Mouse (Mus musculus) megakaryocyte, embryonic 14.5 days (primary cell): Measurements from ENCODE around the gene Grip1. TPM values are rescaled to one million over a fixed set of nuclear protein-coding genes. Genes with fewer than 3 reads are reported as not detected.

ENCODE experiments used
- H3K27me3 ChIP-seq: replicated peaks from 2 replicates; pipeline ENCODE3; 2012; ENCODE audit warnings: inconsistent platforms
- H3K36me3 ChIP-seq: replicated peaks from 2 replicates; pipeline ENCODE3; 2012; ENCODE audit warnings: low read length, inconsistent platforms, mixed read lengths
- H3K4me1 ChIP-seq: 2 replicates; pipeline ENCODE4 v1.6.1; 2012; ENCODE audit warnings: inconsistent platforms
- H3K4me3 ChIP-seq: replicated peaks from 2 replicates; pipeline ENCODE3; 2012; ENCODE audit warnings: moderate library complexity, mild to moderate bottlenecking, inconsistent platforms
- H3K9me3 ChIP-seq: 2 replicates; pipeline ENCODE4 v1.6.1; 2012; ENCODE audit warnings: inconsistent platforms
- FLI1 ChIP-seq: IDR thresholded peaks from 2 replicates; pipeline ENCODE4 v1.6.1; 2012; ENCODE audit warnings: low read length, inconsistent platforms, mixed read lengths
- GATA1 ChIP-seq: IDR thresholded peaks from 3 replicates; pipeline ENCODE4 v1.6.1; 2012; ENCODE audit warnings: mixed read lengths, low read length, inconsistent platforms, borderline replicate concordance
- polyA plus RNA-seq: library from polyadenylated mRNA; stranded (reverse); fragments of >175 nt; gene quantifications from 2 replicates; pipeline ENCODE4 v1.2.3, GENCODE M21; 2012; ENCODE audit warnings: low replicate concordance; ENCODE audit not compliant: insufficient read depth

Grip1 gene
- polyA plus RNA-seq, 1 experiment, result 0.08 TPM

DNA sequence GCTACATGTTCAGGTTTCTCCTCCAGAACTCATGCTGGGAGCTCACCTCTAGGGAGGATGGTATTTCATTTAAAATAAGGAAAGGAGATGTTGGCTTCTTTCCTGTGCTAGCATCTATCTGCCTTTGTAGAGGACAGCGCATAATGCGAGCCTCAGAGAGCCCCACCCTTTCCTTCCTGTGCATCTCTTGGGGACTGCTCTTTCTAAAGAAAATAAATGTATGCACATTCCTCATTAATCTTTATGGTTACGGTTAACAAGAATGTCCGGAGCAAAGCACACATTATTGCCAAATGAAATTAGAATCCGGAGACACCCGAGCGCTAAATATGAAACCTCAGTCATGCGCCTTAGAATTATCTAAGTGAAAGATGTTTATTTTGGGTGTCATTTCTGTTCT lies 490.3 kb downstream of the Grip1 start:
- no peaks in the 10 kb centered on the region for H3K4me1 ChIP-seq
- no peak for TF ChIP-seq FLI1
- TF ChIP-seq GATA1, result no peak
- H3K9me3 ChIP-seq, result peaks cover 13% of the 10 kb centered on the region
- no peaks in the 10 kb centered on the region for H3K36me3 ChIP-seq
- no peaks in the 10 kb centered on the region for H3K27me3 ChIP-seq
- H3K4me3 ChIP-seq, result no peak overlapping the region

DNA sequence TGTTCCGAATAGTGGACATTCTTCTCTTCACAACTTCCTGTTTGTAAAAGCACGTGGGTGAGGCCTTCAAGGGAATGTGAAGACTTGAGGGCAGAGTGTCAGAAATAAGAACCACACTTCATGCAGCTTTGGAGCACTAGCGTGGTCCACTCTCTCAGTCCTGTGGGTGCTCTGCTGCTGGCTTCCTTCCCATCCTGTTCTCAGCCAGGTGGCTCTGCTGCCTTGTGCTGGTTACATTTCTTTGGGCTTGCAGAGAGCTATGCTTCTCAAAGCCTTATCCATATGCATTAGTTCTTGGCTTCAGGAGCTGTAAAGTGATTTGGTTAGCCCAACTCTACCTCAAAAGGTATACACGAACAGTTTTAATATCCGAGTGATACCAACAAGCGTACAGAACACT lies 497.8 kb downstream of the Grip1 start:
- Histone ChIP-seq H3K4me3 (no peak overlapping the region), H3K36me3 (no peaks in the 10 kb centered on the region), H3K4me1 (no peaks in the 10 kb centered on the region), H3K27me3 (no peaks in the 10 kb centered on the region), H3K9me3 (no peaks in the 10 kb centered on the region)
- TF ChIP-seq FLI1 (no peak), GATA1 (no peak)

DNA sequence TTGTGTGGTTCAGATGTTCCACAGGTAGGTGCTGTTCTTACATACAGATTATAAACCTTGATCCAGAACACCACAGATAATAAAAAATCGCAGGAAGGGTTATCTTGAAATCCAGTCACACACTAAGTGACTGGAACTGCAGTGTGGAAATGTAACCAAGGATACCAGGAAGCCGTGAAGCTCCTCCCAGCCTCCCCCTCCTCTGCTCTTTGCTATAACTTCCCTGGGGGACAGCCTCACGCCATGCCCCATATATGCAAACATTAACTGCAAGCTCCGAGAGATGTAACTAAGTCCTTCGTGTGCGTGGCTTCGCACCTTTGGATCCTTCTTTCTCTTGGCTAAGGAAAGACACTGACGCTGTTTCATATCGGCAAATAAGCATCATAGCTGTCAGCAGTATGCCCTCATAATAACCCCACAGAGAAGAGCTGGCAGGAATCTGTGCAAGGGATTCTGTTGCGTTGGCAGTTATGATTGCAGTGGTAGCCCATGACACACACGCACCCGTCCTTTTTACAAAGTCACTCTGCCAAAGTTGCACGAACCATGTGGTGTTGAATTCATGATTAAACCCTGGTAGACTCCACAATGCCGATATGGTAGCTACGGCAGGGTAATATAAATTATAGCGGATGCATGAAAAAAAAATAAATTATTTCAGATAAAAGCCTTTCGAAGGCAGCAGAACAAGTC lies 503.8 kb downstream of the Grip1 start:
- no peaks in the 10 kb centered on the region for H3K27me3 ChIP-seq
- H3K9me3 ChIP-seq, result no peaks in the 10 kb centered on the region
- TF ChIP-seq GATA1, result no peak
- no peak for TF ChIP-seq FLI1
- no peaks in the 10 kb centered on the region for H3K36me3 ChIP-seq
- H3K4me1 ChIP-seq, result no peaks in the 10 kb centered on the region
- H3K4me3 ChIP-seq, result no peak overlapping the region

DNA sequence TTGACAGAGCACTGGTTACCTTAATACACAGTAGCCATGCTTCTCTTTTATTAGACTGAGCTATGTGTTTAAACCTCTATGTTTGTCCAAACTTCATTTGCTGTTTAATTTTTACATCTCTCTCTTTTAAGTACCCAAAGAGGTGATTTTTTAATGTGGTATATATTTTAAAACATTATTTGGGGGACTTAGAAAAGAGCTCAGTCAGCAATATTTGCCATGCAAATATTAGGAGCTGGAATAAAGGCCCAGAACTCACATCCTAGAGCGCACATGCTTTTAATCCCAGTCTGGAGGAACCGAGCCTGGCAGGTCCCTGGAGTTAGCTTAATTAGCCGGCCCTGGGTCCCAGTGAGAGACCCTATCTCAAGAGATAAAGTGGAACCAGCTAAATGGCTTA lies 507.3 kb downstream of the Grip1 start:
- H3K4me3 ChIP-seq, result no peak overlapping the region
- no peaks in the 10 kb centered on the region for H3K36me3 ChIP-seq
- no peak for TF ChIP-seq GATA1
- TF ChIP-seq FLI1, result no peak
- H3K9me3 ChIP-seq, result no peaks in the 10 kb centered on the region
- no peaks in the 10 kb centered on the region for H3K4me1 ChIP-seq
- H3K27me3 ChIP-seq, result no peaks in the 10 kb centered on the region

DNA sequence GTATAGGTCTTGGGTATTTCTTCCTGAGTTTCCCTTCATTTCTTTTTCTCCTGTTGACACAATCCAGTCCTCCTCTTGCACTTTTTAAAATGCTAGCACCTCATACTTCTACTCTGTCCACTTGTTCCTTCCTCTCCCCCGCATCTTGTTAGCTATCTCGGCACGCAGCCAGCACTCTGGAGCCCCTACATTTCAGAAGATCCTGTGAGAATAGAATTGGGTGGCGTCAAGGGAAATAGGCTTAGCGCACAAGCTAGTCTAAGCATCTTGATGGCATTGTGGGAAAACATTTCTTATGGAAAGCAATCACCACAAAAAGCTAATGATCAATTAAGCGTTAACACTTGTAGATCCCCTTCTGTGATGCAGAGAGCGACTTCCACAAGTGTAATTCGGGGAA lies 512.7 kb downstream of the Grip1 start:
- H3K36me3 ChIP-seq, result no peaks in the 10 kb centered on the region
- H3K9me3 ChIP-seq, result peaks cover 8% of the 10 kb centered on the region; the same call in 1 of the 2 replicates
- no peaks in the 10 kb centered on the region for H3K27me3 ChIP-seq
- TF ChIP-seq FLI1, result no peak
- no peaks in the 10 kb centered on the region for H3K4me1 ChIP-seq
- H3K4me3 ChIP-seq, result no peak overlapping the region

DNA sequence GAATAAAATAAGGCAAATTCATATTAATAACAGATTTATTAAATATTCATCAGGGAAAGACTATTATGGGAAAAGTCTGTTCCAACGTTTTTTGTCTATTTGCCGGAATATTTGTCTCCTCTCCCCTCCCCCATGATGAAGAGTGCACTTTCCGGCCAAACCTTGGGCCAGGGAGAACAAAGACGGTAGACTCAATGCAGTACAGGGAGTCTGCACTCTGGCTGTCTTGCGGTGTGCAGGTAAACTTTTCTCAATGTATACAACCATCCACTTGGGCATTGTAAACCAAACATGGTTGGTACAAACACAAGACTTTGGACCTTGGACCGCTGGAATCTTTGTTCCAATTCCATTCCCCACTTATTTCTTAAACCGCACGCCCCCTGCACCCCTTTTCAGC lies 525.8 kb downstream of the Grip1 start:
- no peak for TF ChIP-seq GATA1
- no peak for TF ChIP-seq FLI1

DNA sequence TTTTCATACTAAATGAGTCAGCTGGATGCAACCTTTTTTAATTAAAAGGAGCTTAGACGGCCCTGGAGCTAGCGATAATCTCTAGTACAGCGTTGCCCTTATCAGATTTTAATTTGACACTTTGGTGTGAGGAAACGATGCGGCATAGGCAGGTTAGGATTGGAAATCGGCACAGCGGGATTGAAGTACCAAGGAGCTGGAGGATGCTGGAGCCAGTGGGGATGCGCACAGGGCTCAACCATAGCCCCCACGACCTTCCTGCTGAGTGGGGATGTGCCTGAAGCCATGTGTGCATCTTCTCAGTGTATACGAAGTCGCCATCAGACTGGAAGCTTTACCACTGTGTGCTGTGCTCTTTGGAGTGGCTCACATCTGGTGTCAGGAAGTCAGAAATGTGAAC lies 526.4 kb downstream of the Grip1 start:
- no peaks in the 10 kb centered on the region for H3K4me1 ChIP-seq
- H3K36me3 ChIP-seq, result no peaks in the 10 kb centered on the region
- TF ChIP-seq GATA1, result no peak
- no peak for TF ChIP-seq FLI1
- peaks cover 6% of the 10 kb centered on the region; the same call in 1 of the 2 replicates for H3K9me3 ChIP-seq
- no peaks in the 10 kb centered on the region for H3K27me3 ChIP-seq
- no peak overlapping the region for H3K4me3 ChIP-seq

More for the DNA sequence above, 525.8 kb downstream of the Grip1 start:
- Histone ChIP-seq H3K27me3 (no peaks in the 10 kb centered on the region), H3K4me1 (no peaks in the 10 kb centered on the region), H3K4me3 (no peak overlapping the region), H3K36me3 (no peaks in the 10 kb centered on the region), H3K9me3 (peaks cover 6% of the 10 kb centered on the region; the same call in 1 of the 2 replicates)

DNA sequence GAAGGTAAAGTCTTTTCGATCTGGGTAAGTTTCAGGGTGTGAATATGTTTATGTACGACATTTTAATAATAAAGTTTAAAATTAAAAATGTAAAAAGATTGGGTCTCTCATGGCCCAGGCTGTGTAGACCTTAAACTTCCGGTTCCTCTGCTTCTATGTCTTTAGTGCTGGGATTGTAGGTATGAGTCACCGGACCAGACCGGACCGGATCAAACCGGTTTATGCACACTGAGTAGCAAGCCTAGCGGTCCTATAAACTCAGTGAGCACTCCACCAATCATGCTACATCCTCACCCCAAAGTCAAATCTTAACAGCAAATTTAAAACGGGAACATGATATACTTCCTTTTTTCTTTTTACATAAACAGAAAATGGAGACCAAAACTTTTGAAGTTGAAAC lies 530.7 kb downstream of the Grip1 start:
- TF ChIP-seq GATA1 (no peak), FLI1 (no peak)
- no peaks in the 10 kb centered on the region for H3K27me3 ChIP-seq
- H3K36me3 ChIP-seq, result no peaks in the 10 kb centered on the region
- peaks cover 6% of the 10 kb centered on the region; the same call in 1 of the 2 replicates for H3K9me3 ChIP-seq
- H3K4me3 ChIP-seq, result no peak overlapping the region
- H3K4me1 ChIP-seq, result no peaks in the 10 kb centered on the region

DNA sequence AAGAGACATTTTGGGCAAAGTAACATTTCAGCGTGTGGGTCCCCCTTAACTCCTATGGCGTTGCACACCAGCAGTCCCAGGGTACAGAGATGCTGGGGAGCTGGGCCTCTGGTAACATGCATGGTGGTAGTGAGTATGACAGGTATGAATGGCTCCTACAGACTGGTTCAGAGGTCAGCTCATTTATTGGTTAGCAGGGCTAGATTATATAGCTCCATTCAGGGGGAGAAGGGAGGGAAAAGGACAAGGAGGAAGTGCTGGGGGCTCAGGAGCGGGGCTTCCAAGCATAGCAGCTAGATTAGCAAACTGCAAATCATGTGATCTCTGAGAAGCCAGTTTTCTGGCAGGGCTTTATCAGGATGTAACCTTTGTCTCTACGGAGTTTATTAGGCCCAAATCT lies 544.8 kb downstream of the Grip1 start:
- Histone ChIP-seq H3K9me3 (peaks cover 14% of the 10 kb centered on the region), H3K27me3 (no peaks in the 10 kb centered on the region), H3K36me3 (no peaks in the 10 kb centered on the region), H3K4me3 (no peak overlapping the region), H3K4me1 (no peaks in the 10 kb centered on the region)
- TF ChIP-seq FLI1 (no peak), GATA1 (no peak)

DNA sequence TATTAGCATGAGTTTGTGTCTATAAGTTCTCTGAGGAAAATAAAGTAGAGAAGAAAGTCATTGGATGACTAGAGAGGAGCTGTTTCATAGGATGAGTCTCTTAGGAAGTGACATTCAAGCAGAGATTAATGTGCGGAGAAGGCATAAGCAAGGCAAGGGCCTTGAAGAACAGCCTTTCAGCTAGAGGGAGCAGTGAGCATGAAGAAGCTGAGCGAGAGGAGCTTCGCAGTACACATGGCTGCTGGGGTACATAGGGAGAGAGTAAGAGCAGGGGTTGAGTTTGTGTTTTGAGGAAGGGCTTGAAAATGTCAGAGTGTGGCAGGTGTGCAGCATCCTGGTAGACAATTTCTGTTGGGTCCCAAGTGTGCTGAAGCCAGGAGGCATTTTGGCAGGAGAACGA lies 548.5 kb downstream of the Grip1 start:
- TF ChIP-seq GATA1, result no peak
- no peak for TF ChIP-seq FLI1
- no peaks in the 10 kb centered on the region for H3K27me3 ChIP-seq
- H3K9me3 ChIP-seq, result no peaks in the 10 kb centered on the region
- H3K4me3 ChIP-seq, result no peak overlapping the region
- no peaks in the 10 kb centered on the region for H3K4me1 ChIP-seq
- no peaks in the 10 kb centered on the region for H3K36me3 ChIP-seq
